Mouse (Mus musculus): ENCODE results near the gene Nhsl1. TPM values are rescaled to one million over a fixed set of nuclear protein-coding genes. Genes with fewer than 3 reads are reported as not detected.

Gene Nhsl1
- polyA plus RNA-seq, 1 experiment from 2014 or later: 11.6 TPM

DNA sequence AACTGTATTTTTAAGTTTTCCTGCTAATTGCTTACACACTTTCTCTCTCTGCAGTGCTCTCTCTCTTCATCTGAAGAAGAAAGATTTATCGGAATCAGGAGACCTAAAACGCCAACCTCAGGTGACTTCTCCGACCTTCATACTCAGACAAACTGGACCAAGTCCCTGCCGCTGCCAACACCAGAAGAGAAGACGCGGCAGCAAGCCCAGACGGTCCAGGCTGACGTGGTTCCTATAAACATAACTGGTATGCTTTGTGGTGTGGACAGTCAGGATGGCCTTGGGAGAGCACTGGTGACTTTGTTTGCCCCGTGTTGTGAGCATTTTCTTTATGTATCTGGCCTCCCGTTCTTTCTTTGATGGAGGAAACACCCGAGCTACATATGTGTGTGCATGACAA lies 192.7 kb downstream of the Nhsl1 start:
- peaks cover 33% of the 10 kb centered on the region for H3K36me3 ChIP-seq (replicated peaks)
- H3K27ac ChIP-seq: no peak overlapping the region
- H3K27me3 ChIP-seq (ENCODE audit: poor library complexity, severe bottlenecking): no peaks in the 10 kb centered on the region
- H3K4me3 ChIP-seq: no peak overlapping the region
- DNase-seq (ENCODE audit: extremely low spot score, low spot score): no peak
- no peaks in the 10 kb centered on the region for H3K9me3 ChIP-seq
- WGBS: 93% methylated on average over 11 of the region's 11 CpGs
- H3K4me1 ChIP-seq: peaks cover 23% of the 10 kb centered on the region

DNA sequence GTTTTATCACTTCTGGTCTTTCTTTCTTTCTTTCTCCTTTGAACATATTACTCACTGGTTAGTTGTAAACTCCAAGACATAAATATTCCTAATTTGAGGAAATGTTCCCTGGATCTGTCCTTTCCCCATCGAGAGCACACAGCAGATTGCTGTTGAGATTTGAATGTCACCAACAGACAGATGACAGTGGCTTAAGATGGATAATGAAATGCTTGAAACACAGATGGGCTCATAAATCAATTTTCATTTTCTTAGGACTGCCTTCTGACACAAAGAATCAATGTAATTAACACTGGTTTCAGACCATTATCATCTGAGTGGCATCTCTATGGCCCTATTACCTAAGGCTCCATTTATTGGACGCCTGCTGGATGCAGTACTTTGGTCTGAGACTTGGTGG lies 203.8 kb downstream of the Nhsl1 start:
- no peak for DNase-seq (ENCODE audit: extremely low spot score, low spot score)
- H3K4me1 ChIP-seq: peaks cover 32% of the 10 kb centered on the region
- no peak overlapping the region for H3K4me3 ChIP-seq
- 90% methylated on average over 2 of the region's 2 CpGs for WGBS
- H3K9me3 ChIP-seq: no peaks in the 10 kb centered on the region
- H3K27ac ChIP-seq: no peak overlapping the region
- H3K27me3 ChIP-seq (ENCODE audit: poor library complexity, severe bottlenecking): no peaks in the 10 kb centered on the region
- H3K36me3 ChIP-seq (replicated peaks): peaks cover 55% of the 10 kb centered on the region

- no peak for DNase-seq (ENCODE audit: extremely low spot score, low spot score)
- Histone ChIP-seq H3K27ac (no peak overlapping the region), H3K9me3 (no peaks in the 10 kb centered on the region), H3K27me3 (ENCODE audit: poor library complexity, severe bottlenecking) (no peaks in the 10 kb centered on the region), H3K4me1 (peaks cover 23% of the 10 kb centered on the region), H3K4me3 (no peak overlapping the region), H3K36me3 (replicated peaks) (peaks cover 54% of the 10 kb centered on the region)
- WGBS: 79% methylated on average over 15 of the region's 15 CpGs
Measured at GRCm38 (mm10) chr10:18525311-18525710, 206.5 kb downstream of the Nhsl1 start.

GRCm38 (mm10) chr10:18525726-18526125 lies 206.9 kb downstream of the Nhsl1 start:
- Histone ChIP-seq H3K27me3 (ENCODE audit: poor library complexity, severe bottlenecking) (no peaks in the 10 kb centered on the region), H3K9me3 (no peaks in the 10 kb centered on the region), H3K4me3 (no peak overlapping the region), H3K4me1 (peaks cover 23% of the 10 kb centered on the region), H3K27ac (0 out of 2 replicates have a peak overlapping the region, but pooled peaks have one; percentile 12), H3K36me3 (replicated peaks) (peaks cover 54% of the 10 kb centered on the region)
- 56% methylated on average over 9 of the region's 9 CpGs for WGBS
- no peak for DNase-seq (ENCODE audit: extremely low spot score, low spot score)

- H3K27ac ChIP-seq: peak overlapping the region; percentile 12; the same call in 1 of the 2 replicates
Measured at GRCm38 (mm10) chr10:18526184-18526850, 207.5 kb downstream of the Nhsl1 start.

GRCm38 (mm10) chr10:18526851-18527675 lies 208.3 kb downstream of the Nhsl1 start:
- H3K4me1 ChIP-seq: peaks cover 23% of the 10 kb centered on the region
- DNase-seq (ENCODE audit: extremely low spot score, low spot score): no peak
- H3K9me3 ChIP-seq: no peaks in the 10 kb centered on the region
- H3K27ac ChIP-seq: no peak overlapping the region; the same call in 1 of the 2 replicates
- peaks cover 59% of the 10 kb centered on the region for H3K36me3 ChIP-seq (replicated peaks)
- H3K4me3 ChIP-seq: no peak overlapping the region
- no peaks in the 10 kb centered on the region for H3K27me3 ChIP-seq (ENCODE audit: poor library complexity, severe bottlenecking)
- 81% methylated on average over 20 of the region's 20 CpGs for WGBS

More at GRCm38 (mm10) chr10:18526184-18526850, 207.5 kb downstream of the Nhsl1 start:
- Histone ChIP-seq H3K4me3 (no peak overlapping the region), H3K4me1 (peaks cover 23% of the 10 kb centered on the region), H3K9me3 (no peaks in the 10 kb centered on the region), H3K36me3 (replicated peaks) (peaks cover 55% of the 10 kb centered on the region), H3K27me3 (ENCODE audit: poor library complexity, severe bottlenecking) (no peaks in the 10 kb centered on the region)
- DNase-seq (ENCODE audit: extremely low spot score, low spot score): no peak
- WGBS: 88% methylated on average over 22 of the region's 22 CpGs

GRCm38 (mm10) chr10:18527766-18528165 lies 209.0 kb downstream of the Nhsl1 start:
- Histone ChIP-seq H3K9me3 (no peaks in the 10 kb centered on the region), H3K4me3 (no peak overlapping the region), H3K27me3 (ENCODE audit: poor library complexity, severe bottlenecking) (no peaks in the 10 kb centered on the region), H3K4me1 (peaks cover 23% of the 10 kb centered on the region), H3K27ac (no peak overlapping the region), H3K36me3 (replicated peaks) (peaks cover 63% of the 10 kb centered on the region)
- WGBS: 89% methylated on average over 7 of the region's 7 CpGs
- DNase-seq (ENCODE audit: extremely low spot score, low spot score): no peak

- 59% methylated on average over 5 of the region's 5 CpGs for WGBS
- Histone ChIP-seq H3K27me3 (ENCODE audit: poor library complexity, severe bottlenecking) (no peaks in the 10 kb centered on the region), H3K27ac (no peak overlapping the region), H3K9me3 (no peaks in the 10 kb centered on the region), H3K36me3 (replicated peaks) (peaks cover 66% of the 10 kb centered on the region), H3K4me3 (no peak overlapping the region), H3K4me1 (peaks cover 23% of the 10 kb centered on the region)
- DNase-seq (ENCODE audit: extremely low spot score, low spot score): no peak
Measured at GRCm38 (mm10) chr10:18528475-18528874, 209.7 kb downstream of the Nhsl1 start.

GRCm38 (mm10) chr10:18529177-18529576 lies 210.4 kb downstream of the Nhsl1 start:
- DNase-seq (ENCODE audit: extremely low spot score, low spot score): no peak
- 77% methylated on average over 4 of the region's 4 CpGs for WGBS
- H3K27me3 ChIP-seq (ENCODE audit: poor library complexity, severe bottlenecking): no peaks in the 10 kb centered on the region

DNA sequence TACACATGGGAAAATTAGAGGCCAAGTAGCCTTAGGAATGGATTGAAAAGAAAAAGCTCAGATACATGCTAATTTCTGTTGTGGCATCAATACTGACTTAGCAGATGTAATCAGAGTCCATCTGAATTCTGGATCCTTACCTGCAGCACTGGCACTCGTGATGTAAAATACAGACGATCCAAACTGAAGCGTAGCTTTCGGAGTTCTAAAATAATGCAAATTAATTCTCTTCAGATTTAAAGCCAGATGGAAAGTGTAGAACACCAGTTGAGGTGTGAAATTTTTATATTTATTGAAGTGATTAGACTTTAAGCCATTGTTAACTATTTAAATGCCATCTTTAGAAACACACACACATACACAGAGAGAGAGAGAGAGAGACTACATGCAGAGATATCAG lies 211.4 kb downstream of the Nhsl1 start:
- Histone ChIP-seq H3K4me1 (peaks cover 21% of the 10 kb centered on the region), H3K36me3 (replicated peaks) (peaks cover 60% of the 10 kb centered on the region), H3K27me3 (ENCODE audit: poor library complexity, severe bottlenecking) (no peaks in the 10 kb centered on the region), H3K27ac (no peak overlapping the region), H3K4me3 (no peak overlapping the region), H3K9me3 (no peaks in the 10 kb centered on the region)
- no peak for DNase-seq (ENCODE audit: extremely low spot score, low spot score)
- 94% methylated on average over 4 of the region's 4 CpGs for WGBS

More at GRCm38 (mm10) chr10:18529177-18529576, 210.4 kb downstream of the Nhsl1 start:
- no peak overlapping the region for H3K27ac ChIP-seq
- peaks cover 23% of the 10 kb centered on the region for H3K4me1 ChIP-seq
- H3K4me3 ChIP-seq: no peak overlapping the region
- no peaks in the 10 kb centered on the region for H3K9me3 ChIP-seq
- peaks cover 64% of the 10 kb centered on the region for H3K36me3 ChIP-seq (replicated peaks)

DNA sequence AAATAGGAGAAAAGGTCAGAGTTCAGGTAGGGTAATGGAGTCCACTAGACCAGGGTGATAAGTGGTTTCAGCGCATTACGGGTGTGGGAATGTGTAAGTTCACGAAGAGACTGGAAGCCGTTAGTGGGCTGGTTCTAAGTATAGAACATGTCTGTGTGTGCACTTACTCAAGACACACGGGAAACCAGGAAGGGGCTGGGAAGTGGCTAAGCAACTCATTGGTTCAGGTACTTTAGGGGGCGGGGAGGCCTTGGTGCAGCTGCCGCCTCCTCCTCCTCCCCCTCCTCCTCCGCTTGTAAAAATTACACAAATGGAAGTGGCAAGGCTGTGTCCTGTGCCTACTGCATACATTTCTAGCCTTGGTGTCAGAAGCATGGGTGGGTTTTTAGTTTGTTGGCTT lies 213.5 kb downstream of the Nhsl1 start:
- peaks cover 1% of the 10 kb centered on the region for H3K4me1 ChIP-seq
- H3K27me3 ChIP-seq (ENCODE audit: poor library complexity, severe bottlenecking): no peaks in the 10 kb centered on the region
- DNase-seq (ENCODE audit: extremely low spot score, low spot score): no peak
- peaks cover 52% of the 10 kb centered on the region for H3K36me3 ChIP-seq (replicated peaks)
- no peak overlapping the region for H3K27ac ChIP-seq
- no peak overlapping the region for H3K4me3 ChIP-seq
- WGBS: 72% methylated on average over 8 of the region's 8 CpGs
- no peaks in the 10 kb centered on the region for H3K9me3 ChIP-seq

DNA sequence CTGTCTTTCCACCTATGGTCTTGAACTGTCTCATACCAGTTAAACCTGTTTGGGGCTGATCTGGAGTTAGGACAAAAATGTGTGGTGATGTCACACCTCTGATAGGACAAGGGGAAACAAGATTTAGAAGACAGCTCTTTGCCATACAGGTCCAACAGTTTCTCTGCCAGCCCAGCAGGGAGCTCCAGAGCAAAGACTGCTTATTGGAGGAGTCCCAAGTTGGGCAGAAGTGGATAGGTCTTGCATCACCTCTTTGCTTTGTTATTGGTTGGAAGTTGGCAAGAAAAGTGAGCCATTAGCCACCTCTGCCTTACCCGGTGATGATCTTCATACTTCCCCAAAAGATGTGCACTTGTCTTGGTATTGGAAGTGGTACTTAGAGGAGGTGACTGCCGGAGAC lies 218.1 kb downstream of the Nhsl1 start:
- Histone ChIP-seq H3K9me3 (no peaks in the 10 kb centered on the region), H3K4me1 (no peaks in the 10 kb centered on the region), H3K27ac (no peak overlapping the region), H3K27me3 (ENCODE audit: poor library complexity, severe bottlenecking) (no peaks in the 10 kb centered on the region), H3K4me3 (no peak overlapping the region), H3K36me3 (replicated peaks) (peaks cover 34% of the 10 kb centered on the region)
- 87% methylated on average over 2 of the region's 2 CpGs for WGBS
- DNase-seq (ENCODE audit: extremely low spot score, low spot score): no peak

- no peak for DNase-seq (ENCODE audit: extremely low spot score, low spot score)
- H3K9me3 ChIP-seq: no peaks in the 10 kb centered on the region
- 12% methylated on average over 13 of the region's 13 CpGs for WGBS
- peak overlapping the region; percentile 85 for H3K27ac ChIP-seq
- peaks cover 24% of the 10 kb centered on the region for H3K4me1 ChIP-seq
- peak overlapping the region; percentile 66 for H3K4me3 ChIP-seq
- H3K36me3 ChIP-seq (replicated peaks): no peaks in the 10 kb centered on the region
- H3K27me3 ChIP-seq (ENCODE audit: poor library complexity, severe bottlenecking): peaks cover 18% of the 10 kb centered on the region
Measured at GRCm38 (mm10) chr10:18545309-18545708, 226.5 kb downstream of the Nhsl1 start.

Measured in forebrain, embryonic 10.5 days (tissue).